Mouse (Mus musculus): ENCODE measurements around the gene Ahr. TPM values are rescaled to one million over a fixed set of nuclear protein-coding genes. Genes with fewer than 3 reads are reported as not detected.

The Ahr gene
- total RNA-seq, 1 experiment from 2014 or later = 10.2 TPM

- ATAC-seq (ENCODE audit: extremely low read depth, insufficient number of reproducible peaks, low FRiP score, poor library complexity, severe bottlenecking) = no peak
These were observed 24.1 kb downstream of the Ahr start for GRCm38 (mm10) chr12:35510711-35511110.

- ATAC-seq (ENCODE audit: extremely low read depth, insufficient number of reproducible peaks, low FRiP score, poor library complexity, severe bottlenecking) = no peak
These were observed 28.5 kb downstream of the Ahr start for GRCm38 (mm10) chr12:35506383-35506782.

GRCm38 (mm10) chr12:35504081-35504480, 30.8 kb downstream of the Ahr start:
- no peak for ATAC-seq (ENCODE audit: extremely low read depth, insufficient number of reproducible peaks, low FRiP score, poor library complexity, severe bottlenecking)

GRCm38 (mm10) chr12:35503586-35503985, 31.3 kb downstream of the Ahr start:
- ATAC-seq (ENCODE audit: extremely low read depth, insufficient number of reproducible peaks, low FRiP score, poor library complexity, severe bottlenecking) = no peak

- ATAC-seq (ENCODE audit: extremely low read depth, insufficient number of reproducible peaks, low FRiP score, poor library complexity, severe bottlenecking) = no peak
These were observed 33.4 kb downstream of the Ahr start for GRCm38 (mm10) chr12:35501476-35501875.

- ATAC-seq (ENCODE audit: extremely low read depth, insufficient number of reproducible peaks, low FRiP score, poor library complexity, severe bottlenecking) = no peak
These were observed 39.6 kb downstream of the Ahr start for GRCm38 (mm10) chr12:35495195-35495594.

- 0 out of 2 replicates have a peak, but pooled peaks have one; percentile 26 for ATAC-seq (ENCODE audit: extremely low read depth, insufficient number of reproducible peaks, low FRiP score, poor library complexity, severe bottlenecking)
These were observed 54.1 kb downstream of the Ahr start for GRCm38 (mm10) chr12:35480764-35481163.

GRCm38 (mm10) chr12:35478906-35479305, 55.9 kb downstream of the Ahr start:
- no peak for ATAC-seq (ENCODE audit: extremely low read depth, insufficient number of reproducible peaks, low FRiP score, poor library complexity, severe bottlenecking)

- ATAC-seq (ENCODE audit: extremely low read depth, insufficient number of reproducible peaks, low FRiP score, poor library complexity, severe bottlenecking) = no peak
These were observed 71.4 kb downstream of the Ahr start for GRCm38 (mm10) chr12:35463457-35463856.

- ATAC-seq (ENCODE audit: extremely low read depth, insufficient number of reproducible peaks, low FRiP score, poor library complexity, severe bottlenecking) = no peak
These were observed 72.2 kb downstream of the Ahr start for GRCm38 (mm10) chr12:35462667-35463066.

GRCm38 (mm10) chr12:35459662-35460061, 75.2 kb downstream of the Ahr start:
- ATAC-seq (ENCODE audit: extremely low read depth, insufficient number of reproducible peaks, low FRiP score, poor library complexity, severe bottlenecking) = no peak
